Mouse (Mus musculus) retina, adult 2 months (tissue): Measurements from ENCODE around the gene Pkib.

ENCODE experiments used
- DNase-seq: peaks from one replicate; pipeline ENCODE4 v3.0.0-alpha.2; 2012; ENCODE audit warnings: low read depth, low spot score

Pkib gene

GRCm38 (mm10) chr10:57631896-57632867 lies at the start of gene Pkib:
Gene Pkib (plus strand): TSS chr10:57631981.
- no peak for DNase-seq

- DNase-seq = no peak
Measured at GRCm38 (mm10) chr10:57583927-57584326, 47.9 kb upstream of the Pkib start.

- no peak for DNase-seq
Measured at GRCm38 (mm10) chr10:57594266-57594665, 37.5 kb upstream of the Pkib start.

DNA sequence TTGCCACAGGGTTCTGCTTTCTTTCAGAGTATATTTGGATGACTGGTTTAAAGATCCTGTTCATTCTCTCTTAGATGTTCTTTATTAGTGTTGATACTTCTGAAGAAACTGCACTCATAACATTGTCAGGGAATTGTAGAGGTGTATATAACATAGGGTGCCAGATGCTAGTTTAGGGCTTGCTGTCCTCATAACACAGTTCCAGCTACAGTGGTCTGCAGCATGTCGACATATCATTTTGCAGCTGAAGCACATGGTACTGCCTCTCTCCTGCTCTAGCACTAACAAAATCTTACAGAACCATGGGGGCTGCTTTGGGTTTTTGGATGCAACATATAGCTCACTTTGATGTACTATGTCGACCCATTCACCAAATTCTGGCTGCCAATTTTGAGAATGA lies 34.6 kb upstream of the Pkib start:
- DNase-seq = no peak

DNA sequence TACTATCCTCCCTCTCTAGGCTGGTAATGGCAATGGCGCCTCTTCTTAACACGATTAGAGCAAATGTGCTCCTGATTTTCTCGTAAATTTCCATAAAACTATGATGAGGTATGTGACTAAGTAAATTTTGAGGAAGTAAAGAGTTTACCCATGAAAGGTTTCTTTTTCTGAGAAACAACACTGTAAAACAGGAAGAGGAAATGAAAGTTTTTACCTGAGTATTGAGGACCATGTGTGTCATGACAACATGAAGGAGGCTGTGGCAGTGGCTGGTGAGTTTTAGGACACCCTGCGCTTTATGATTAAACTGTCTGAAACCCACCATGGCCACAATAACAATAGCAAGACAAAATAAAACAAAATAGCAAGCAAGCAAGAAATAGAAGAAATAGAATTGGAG lies 28.8 kb upstream of the Pkib start:
- DNase-seq = no peak

DNA sequence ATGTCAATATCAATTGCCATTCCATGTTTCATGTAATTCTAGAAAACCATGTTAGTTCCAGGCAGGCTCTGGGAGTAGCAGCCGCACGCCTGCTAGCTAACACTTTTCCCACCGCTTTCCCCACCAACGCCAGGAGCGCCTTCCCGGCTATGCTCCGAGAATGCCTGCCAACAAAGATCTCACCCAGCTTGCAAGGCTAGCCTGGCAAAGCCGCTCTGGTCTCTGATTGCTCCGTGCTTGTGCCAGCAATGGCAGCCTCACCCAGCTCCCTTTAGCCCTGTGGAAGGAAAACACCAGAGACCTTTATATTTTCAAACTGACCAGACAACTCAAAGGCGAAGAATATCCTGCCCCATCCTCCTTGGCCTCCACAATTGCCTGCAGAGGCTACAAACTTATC lies 8.5 kb upstream of the Pkib start:
- no peak for DNase-seq

- DNase-seq = no peak
Measured at GRCm38 (mm10) chr10:57627773-57628172, 4.0 kb upstream of the Pkib start.

DNA sequence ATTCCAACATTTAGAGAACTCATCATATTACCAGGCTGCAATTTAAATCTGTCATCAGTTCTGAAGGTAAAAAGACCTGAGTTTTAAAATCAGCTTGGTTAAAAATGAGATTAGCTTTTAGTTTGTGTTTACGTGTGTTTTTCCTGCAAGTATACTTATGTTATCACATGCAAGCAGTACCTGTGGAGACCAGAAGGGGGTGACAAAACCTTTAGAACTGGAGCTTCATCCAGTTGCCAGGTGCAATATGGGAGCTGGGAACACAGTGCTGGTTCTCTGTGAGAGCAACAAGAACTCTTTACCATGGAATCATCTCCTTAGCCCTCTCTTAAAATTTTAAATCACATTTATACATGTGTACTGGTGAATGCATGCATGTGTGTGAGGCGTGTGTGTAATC lies 1.2 kb upstream of the Pkib start:
- DNase-seq = no peak

DNA sequence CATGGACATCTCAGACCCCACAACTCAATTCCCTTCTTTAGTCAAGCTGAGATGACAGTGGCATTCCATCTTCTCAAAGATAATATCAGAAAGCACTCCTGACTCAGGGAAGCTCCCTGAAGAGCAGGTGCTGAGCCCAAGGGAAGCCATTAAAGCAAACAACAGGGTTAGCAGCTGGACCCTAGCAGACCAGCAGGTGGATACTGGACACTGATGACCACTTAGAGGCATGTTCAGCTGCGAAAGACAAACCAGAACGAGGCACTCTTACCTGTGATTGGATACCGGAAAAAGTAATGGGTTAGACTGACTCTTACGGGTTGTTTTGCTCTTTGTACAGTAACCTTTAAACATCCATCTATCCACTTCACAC lies 1.1 kb downstream of the Pkib start:
- no peak for DNase-seq

DNA sequence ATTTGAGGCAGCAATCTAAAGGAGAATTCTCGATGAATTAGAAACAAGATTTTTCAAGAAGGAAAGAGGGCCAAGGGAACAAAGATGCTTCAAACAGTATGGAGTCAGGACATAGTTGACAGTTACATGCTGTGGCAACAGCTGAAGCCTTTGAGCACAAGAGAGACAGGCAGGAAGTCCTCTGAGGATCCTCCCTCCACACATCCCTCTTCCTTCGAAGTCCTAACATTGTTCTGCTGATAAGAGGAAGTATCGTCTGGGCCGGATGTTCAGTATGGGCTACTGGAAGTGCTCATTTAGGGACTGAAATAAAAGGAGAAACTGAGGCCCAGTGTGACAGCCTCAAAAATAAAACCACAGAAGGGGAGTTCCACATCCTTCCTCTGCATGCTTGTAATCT lies 5.2 kb downstream of the Pkib start:
- no peak for DNase-seq

- DNase-seq = no peak
Measured at GRCm38 (mm10) chr10:57638250-57638649, 6.5 kb downstream of the Pkib start.

DNA sequence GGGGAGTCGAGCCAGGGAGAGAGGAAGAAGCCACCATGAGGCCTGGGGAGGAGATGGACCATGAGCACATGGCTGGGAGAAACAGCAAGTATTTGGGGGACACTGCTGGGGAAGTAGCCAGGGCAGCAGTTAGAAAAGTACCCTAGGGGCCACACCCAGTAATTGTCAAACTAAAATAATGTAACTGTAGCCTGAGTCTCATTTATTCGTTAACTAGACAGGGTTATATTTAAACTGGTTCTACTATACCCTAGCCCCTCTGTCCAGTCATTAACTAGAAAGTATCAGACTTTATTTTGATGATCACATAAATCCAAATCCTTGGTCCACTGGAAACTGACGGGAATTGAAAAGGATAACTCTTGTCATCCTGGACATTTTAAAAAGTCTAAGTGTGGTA lies 7.8 kb downstream of the Pkib start:
- DNase-seq = no peak

DNA sequence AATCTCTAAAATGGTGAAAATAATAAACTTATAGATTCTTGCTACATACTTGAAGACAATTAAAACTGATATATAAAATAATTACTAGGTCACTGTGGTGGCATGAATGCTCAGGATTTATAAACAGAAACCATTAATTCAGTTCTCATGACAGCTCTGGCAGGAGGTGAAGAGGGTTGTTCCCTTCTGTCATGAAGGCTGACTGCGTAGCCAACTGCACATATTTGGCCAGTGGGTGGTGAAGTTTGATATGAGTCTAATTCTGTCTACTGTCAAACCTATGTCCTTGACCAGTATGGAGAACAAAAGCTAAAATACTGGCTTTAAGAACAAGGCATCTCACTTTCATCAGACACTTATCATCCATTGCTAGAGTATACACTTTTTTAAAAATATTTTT lies 21.5 kb downstream of the Pkib start:
- no peak for DNase-seq

DNA sequence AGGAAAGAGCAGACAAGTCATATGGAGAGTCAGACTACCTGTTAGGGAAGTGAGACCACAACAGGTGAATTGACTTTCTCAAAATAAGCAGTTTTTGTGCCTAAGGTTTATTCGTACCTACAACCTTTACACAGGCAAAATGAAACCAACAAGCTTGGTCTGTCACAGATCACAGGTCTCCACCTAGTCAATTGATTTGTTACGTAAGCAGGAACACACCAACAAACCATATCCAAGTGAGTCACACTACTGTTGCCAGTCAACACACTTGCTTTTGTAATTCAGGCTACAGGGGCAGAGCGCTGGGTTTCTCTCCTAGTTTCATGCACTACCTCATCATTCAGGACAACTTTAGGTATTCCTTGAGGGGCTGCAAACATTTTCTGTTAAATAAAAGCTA lies 28.7 kb downstream of the Pkib start:
- no peak for DNase-seq

DNA sequence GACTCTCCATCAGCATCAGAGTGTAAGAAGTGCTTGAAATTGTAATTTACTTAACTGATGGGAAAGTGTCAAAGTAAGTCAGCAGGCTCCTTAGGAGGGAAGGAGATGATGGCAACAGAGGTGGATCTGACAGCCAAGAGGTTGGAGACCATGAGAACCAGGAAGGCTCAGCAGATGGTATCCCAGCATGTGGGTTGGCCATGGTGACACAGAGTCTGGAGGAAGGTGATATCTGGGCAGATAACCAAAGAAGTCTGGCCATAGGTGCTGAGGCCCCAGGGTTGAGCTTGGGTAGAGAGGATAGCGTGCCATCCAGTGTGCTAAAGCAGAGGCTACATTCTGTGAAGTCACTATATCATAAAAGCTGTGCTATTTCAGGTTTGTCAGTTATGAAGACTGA lies 32.0 kb downstream of the Pkib start:
- no peak for DNase-seq

GRCm38 (mm10) chr10:57664253-57664652 lies 32.5 kb downstream of the Pkib start:
- DNase-seq = no peak

DNA sequence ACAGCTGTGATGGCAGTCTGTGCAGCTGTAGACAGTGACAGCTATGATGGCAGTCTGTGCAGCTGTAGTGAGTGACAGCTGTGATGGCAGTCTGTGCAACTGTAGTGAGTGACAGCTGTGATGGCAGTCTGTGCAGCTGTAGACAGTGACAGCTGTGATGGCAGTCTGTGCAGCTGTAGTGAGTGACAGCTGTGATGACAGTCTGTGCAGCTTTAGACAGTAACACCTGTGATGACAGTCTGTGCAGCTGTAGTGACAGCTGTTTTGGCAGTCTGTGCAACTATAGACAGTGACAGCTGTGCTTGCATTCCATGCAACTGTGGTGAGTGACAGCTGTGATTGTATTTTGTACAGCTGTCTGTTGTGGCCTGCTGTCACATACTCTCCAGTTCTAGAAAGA lies 44.0 kb downstream of the Pkib start:
- DNase-seq = no peak

DNA sequence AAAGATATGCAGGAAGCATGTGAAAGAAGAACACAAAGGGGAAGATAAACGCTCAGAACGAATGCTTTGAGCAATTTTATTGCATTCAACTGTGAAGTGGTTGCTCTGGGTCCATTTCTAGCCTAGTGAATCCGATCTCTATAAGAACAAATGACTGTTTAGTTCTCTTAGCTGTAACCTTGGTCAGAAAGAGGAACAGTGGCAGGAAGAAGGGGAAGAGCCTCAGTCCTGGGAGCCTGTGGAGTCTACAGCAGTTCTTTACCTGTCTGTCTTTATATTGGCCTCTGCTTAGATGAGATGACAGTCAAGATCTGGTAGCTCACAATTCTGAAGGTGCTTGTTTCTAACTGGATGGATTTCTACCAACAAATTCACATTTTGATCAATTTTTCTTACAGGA lies 56.2 kb downstream of the Pkib start:
- DNase-seq = no peak

GRCm38 (mm10) chr10:57690161-57690560 lies 58.4 kb downstream of the Pkib start:
- DNase-seq = no peak

DNA sequence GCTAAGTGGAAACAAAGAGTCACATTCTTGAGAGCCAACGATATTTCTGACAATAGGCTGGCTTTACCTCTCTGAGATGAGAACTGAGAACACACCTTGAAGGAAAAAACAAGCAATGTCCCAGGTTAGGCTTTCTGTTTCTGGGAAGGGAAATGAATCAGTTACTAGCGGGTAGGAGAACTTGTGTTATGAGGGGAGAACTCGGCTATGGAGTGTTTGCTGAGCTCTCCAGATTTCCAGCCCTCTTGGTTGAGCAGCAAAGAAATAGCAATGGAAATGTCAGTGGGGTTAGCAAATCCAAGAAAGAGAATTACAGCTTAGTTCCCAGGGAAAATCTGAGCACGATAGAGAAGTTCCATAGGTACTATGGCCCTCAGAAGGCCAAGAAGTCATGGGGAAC lies 70.5 kb downstream of the Pkib start:
- DNase-seq = no peak

- no peak for DNase-seq
Measured at GRCm38 (mm10) chr10:57721035-57721434, 89.3 kb downstream of the Pkib start.

DNA sequence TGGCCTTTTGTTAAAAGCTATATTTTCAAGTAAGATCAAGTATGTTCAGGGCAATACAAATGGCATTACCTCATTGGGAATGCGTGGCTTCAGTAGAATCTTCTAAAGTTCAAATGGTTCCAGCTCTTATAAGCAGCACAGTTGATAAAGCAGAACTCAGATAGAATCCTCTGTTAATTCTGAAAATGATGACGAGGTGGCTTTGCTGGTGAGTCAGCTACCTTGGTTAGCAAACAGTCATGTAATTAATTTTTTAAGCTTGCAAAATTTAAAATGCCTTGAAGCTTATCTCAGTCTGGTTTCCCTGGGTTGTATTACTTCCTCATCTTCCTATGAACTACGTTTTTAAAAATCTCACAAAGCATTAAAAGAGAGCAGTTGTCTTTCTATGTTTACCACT lies 90.6 kb downstream of the Pkib start:
- DNase-seq = no peak

- DNase-seq = no peak
Measured at GRCm38 (mm10) chr10:57727666-57728065, 95.9 kb downstream of the Pkib start.

- no peak for DNase-seq
Measured at GRCm38 (mm10) chr10:57731672-57732071, 99.9 kb downstream of the Pkib start.
